Mouse (Mus musculus) ES-Bruce4 (cell line): ENCODE results near the gene Fuz.

Experiments
- CTCF ChIP-seq: IDR thresholded peaks from one replicate; pipeline ENCODE4 v1.8.1; 2011; ENCODE audit warnings: low read depth, low read length
- POLR2A ChIP-seq: IDR thresholded peaks from one replicate; pipeline ENCODE4 v1.8.1; 2011; ENCODE audit warnings: low read length; ENCODE audit not compliant: insufficient read depth

DNA sequence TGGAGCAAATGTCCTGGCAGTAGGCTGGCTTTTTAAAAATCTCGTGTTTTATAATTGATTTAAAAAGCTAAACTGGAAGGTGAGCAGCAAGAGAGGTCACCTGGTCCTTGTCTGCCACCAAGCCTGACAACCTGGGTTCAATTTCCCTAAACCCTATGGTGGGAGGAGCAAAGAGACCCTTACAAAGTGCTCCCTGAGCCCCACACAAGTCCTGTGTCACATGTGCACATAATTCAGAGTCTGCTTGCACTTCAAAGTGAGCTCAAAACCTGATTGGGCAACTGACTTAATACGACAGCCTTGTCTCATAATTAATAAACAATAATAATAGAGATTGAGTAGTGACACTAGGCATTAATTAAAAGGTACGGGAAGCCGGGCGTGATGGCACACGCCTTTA is 25.3 kb upstream of the Fuz start:
- TF ChIP-seq CTCF (no peak), POLR2A (no peak)
